Mouse (Mus musculus) kidney, embryonic 15.5 days (tissue): ENCODE results near the gene Mchr1. TPM values are rescaled to one million over a fixed set of nuclear protein-coding genes. Genes with fewer than 3 reads are reported as not detected.

ENCODE experiments used
- ATAC-seq: fragments of 200-750 bp; cut with Nextera tagmentation; replicated peaks from 2 replicates; pipeline ENCODE4 v1.8.0; 2017; ENCODE audit warnings: moderate TSS enrichment; ENCODE audit not compliant: low FRiP score
- H3K27ac ChIP-seq: fragments of 300-500 bp; sonication (generic); 2 replicates; pipeline ENCODE4 v1.5.1; 2015; ENCODE audit warnings: mild to moderate bottlenecking, inconsistent platforms
- H3K27me3 ChIP-seq: fragments of 300-500 bp; sonication (generic); 2 replicates; pipeline ENCODE4 v1.6.1; 2015; ENCODE audit warnings: inconsistent platforms
- H3K36me3 ChIP-seq: fragments of 300-500 bp; sonication (generic); 2 replicates; pipeline ENCODE4 v1.6.1; 2015; ENCODE audit warnings: inconsistent platforms
- H3K4me1 ChIP-seq: fragments of 300-500 bp; sonication (generic); 2 replicates; pipeline ENCODE4 v1.6.1; 2015; ENCODE audit warnings: inconsistent platforms
- H3K4me2 ChIP-seq: fragments of 300-500 bp; sonication (generic); 2 replicates; pipeline ENCODE4 v1.6.1; 2015; ENCODE audit warnings: moderate library complexity, mild to moderate bottlenecking, inconsistent platforms
- H3K4me3 ChIP-seq: fragments of 300-500 bp; sonication (generic); replicated peaks from 2 replicates; pipeline ENCODE4 v1.5.1; 2015; ENCODE audit warnings: mild to moderate bottlenecking, inconsistent platforms
- H3K9ac ChIP-seq: fragments of 300-500 bp; sonication (generic); 2 replicates; pipeline ENCODE4 v1.6.1; 2015; ENCODE audit warnings: mild to moderate bottlenecking, inconsistent platforms
- H3K9me3 ChIP-seq: fragments of 300-500 bp; sonication (generic); replicated peaks from 2 replicates; pipeline ENCODE4 v1.6.1; 2016; ENCODE audit warnings: inconsistent platforms
- WGBS: fragments of 180-500 bp; shearing (Covaris S2); methylation state at CpG from one replicate; pipeline ENCODE4 v1.1.7; 2015; ENCODE audit warnings: mixed read lengths; 5-methylcytosine and 5-hydroxymethylcytosine counted together
- polyA plus RNA-seq: library from polyadenylated mRNA; unstranded; fragments of >200 nt; fragmentation: Nextera tagmentation; extraction: Ambion mirVana; gene quantifications from 2 replicates; pipeline ENCODE4 v1.2.1, GENCODE M21; 2015

The Mchr1 gene
- polyA plus RNA-seq, result 1.1 and 1.2 TPM in 2 replicates

DNA sequence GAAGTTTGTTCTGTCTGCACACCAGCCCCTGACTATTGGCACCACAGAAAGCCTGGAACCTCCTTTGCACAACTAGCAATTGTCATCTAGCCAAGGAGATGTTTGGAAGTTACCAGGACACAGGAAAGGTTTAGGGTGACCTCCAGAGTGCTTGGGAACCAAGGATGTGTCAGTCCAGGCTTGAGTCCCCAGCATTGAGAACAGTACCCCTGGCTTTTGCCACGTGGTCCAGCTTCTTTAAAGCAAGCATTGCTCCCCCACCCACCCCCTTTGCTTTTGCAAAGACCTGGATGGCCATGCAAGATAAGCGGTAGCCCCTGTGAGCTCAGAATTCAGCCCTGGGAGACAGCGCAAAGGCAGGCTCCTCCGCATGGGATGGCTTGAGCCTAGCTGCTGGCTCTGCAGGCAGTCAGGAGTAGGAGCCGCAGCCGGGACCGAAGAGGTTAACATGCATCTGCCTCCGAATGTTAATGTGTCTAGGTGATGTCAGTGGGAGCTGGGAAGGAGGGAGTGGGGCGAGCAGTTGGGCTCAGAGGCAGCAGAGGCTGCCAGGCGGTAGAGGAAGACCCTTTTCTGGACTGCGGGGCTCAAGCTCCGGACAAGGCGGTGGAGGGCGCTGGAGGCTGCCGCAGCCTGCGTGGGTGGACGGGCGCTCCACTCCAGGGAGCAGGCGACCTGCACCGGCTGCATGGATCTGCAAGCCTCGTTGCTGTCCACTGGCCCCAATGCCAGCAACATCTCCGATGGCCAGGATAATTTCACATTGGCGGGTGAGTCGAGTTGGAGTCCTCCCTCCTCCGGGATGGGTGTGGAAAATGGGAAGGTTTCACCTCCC lies at the start of gene Mchr1:
TSS of gene Mchr1 (plus strand) at position 414 of the 835 bp plus-strand sequence.
- Histone ChIP-seq H3K36me3 (no peaks in the 10 kb centered on the region), H3K4me1 (peaks cover 18% of the 10 kb centered on the region), H3K27me3 (peaks cover 31% of the 10 kb centered on the region), H3K9ac (peak within 1 kb of the TSS; percentile 47), H3K4me2 (peak within 1 kb of the TSS; percentile 85), H3K4me3 (peak within 1 kb of the TSS; percentile 47), H3K9me3 (no peaks in the 10 kb centered on the region), H3K27ac (no peak within 1 kb of the TSS)
- peak; percentile 86 for ATAC-seq
- WGBS, result 1% methylated on average over 25 of the region's 25 CpGs

DNA sequence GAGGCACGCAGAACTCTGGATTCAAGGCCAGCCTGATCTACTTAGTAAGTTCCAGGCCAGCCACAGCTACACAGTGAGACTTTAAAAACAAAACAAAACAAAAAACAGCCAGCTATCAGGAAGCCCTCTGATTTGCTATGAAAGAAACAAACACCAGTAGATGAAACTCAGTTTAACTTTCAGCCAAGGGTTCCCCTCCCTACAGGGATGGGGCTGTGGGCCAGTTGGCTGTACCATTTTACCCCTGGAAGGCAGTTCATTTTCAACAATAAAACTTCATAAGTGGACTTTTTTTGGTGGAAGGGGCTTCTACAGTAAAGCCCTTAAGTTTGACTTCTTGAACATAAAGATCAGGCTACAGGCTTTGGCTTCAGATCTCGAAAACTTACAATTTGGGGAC lies 46.2 kb upstream of the Mchr1 start:
- H3K4me3 ChIP-seq, result peak overlapping the region; percentile 96
- peaks cover 3% of the 10 kb centered on the region; the same call in 1 of the 2 replicates for H3K36me3 ChIP-seq
- ATAC-seq, result no peak
- 0 out of 2 replicates have a peak overlapping the region, but pooled peaks have one; percentile 1 for H3K27ac ChIP-seq
- no peaks in the 10 kb centered on the region for H3K9me3 ChIP-seq
- no peaks in the 10 kb centered on the region for H3K27me3 ChIP-seq
- 88% methylated on average over 2 of the region's 2 CpGs for WGBS
- peaks cover 38% of the 10 kb centered on the region for H3K4me1 ChIP-seq
- no peak overlapping the region for H3K9ac ChIP-seq
- H3K4me2 ChIP-seq, result peak overlapping the region; percentile 90

DNA sequence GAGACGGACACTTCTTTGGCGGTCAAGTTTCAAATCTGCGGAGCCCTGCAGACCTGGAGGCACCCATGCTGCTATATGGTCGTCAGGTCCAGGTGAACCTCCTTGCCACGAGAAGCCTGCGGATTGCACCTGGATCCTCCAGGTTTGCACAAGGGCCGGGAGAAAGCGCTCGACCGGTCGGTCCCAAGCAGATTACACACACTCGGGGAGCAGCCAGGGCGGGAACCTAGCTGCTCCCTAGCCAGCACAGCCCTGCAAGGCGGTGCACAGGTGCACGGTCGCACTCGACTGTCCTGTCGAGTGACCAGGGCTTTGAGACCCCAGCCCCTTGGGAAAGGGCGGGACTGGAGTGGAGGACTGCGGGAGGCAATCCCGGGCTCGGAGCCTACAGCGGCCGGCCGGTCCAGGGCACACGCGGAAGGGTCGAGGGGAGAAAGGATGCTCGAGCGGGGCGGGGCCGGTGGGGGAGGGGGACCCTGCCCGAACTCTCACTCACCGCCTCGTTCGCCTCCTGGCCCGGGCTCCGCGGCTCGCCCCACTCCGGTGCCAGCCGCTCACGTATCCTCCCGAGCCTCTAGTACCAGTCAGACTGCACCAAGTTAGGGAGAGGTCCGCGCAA lies 45.2 kb upstream of the Mchr1 start:
- under 1% methylated on average over 36 of the region's 46 CpGs for WGBS
- peak; percentile 57 for ATAC-seq
- H3K36me3 ChIP-seq, result peaks cover 3% of the 10 kb centered on the region; the same call in 1 of the 2 replicates

DNA sequence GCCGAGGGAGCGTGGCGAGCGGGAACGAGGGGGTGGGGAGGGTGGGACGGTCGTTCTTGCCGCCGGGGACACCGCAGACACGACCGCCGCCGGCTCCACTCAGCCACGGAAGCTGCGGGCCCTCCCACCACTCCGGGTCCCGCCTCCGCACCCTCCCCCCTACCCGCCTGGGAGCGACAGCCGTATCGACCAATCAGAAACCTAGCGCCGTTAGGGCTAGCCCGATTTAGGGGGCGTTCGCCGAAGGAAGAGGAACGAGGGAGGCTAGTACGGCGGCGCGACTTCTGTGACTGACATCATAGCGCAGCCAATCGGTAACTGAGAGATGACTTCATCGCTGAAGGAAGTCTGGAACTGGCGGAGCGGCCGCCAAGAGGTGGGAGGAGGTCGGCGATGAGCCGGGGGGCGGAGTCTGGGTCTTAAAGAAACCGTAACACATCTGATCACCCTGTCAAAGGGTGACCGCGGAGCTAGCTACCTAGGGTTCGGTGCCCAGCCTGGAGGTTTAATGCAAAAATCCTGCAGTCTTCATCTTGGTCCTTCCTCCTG lies 44.6 kb upstream of the Mchr1 start, which contains the start of gene Mrtfa:
TSS of gene Mrtfa (minus strand) at position 128 of the 549 bp plus-strand sequence.
- under 1% methylated on average over 48 of the region's 48 CpGs for WGBS
- peaks cover 3% of the 10 kb centered on the region; the same call in 1 of the 2 replicates for H3K36me3 ChIP-seq

More for the DNA sequence above, 45.2 kb upstream of the Mchr1 start:
- Histone ChIP-seq H3K9me3 (no peaks in the 10 kb centered on the region), H3K27me3 (no peaks in the 10 kb centered on the region), H3K9ac (peak overlapping the region; percentile 89), H3K27ac (peak overlapping the region; percentile 78), H3K4me2 (peak overlapping the region; percentile 90), H3K4me1 (peaks cover 35% of the 10 kb centered on the region), H3K4me3 (peak overlapping the region; percentile 96)

DNA sequence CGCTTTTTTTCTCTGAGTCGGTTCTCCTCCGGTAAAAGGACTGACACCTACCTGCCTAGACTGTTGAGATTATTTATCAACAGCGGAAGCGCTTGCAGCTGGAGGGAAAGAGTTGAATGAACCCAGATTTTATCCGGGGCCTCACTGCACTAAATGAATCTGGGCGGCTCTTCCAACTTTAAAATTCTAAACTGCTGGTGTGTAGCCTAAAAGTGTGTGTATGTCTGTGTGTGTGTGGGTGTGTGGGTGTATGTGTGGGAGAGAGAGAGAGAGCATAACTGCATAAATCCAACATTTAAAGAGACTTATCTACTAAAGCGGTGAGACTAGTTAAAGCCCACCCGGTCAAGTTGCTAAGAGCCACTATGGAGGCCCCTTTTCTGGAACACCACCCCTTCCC lies 44.0 kb upstream of the Mchr1 start:
- WGBS, result 21% methylated on average over 9 of the region's 9 CpGs
- Histone ChIP-seq H3K9me3 (no peaks in the 10 kb centered on the region), H3K27ac (peak overlapping the region; percentile 67), H3K27me3 (no peaks in the 10 kb centered on the region), H3K4me2 (peak overlapping the region; percentile 63), H3K4me1 (peaks cover 32% of the 10 kb centered on the region), H3K4me3 (peak overlapping the region; percentile 96), H3K36me3 (peaks cover 3% of the 10 kb centered on the region; the same call in 1 of the 2 replicates), H3K9ac (peak overlapping the region; percentile 63)
- ATAC-seq, result no peak

More for the DNA sequence above, 44.6 kb upstream of the Mchr1 start, which contains the start of gene Mrtfa:
- H3K27me3 ChIP-seq, result no peaks in the 10 kb centered on the region
- peak within 1 kb of the TSS; percentile 78 for H3K27ac ChIP-seq
- H3K4me1 ChIP-seq, result peaks cover 34% of the 10 kb centered on the region
- H3K4me3 ChIP-seq, result peak within 1 kb of the TSS; percentile 96
- H3K4me2 ChIP-seq, result peak within 1 kb of the TSS; percentile 90
- peak; percentile 99 for ATAC-seq
- no peaks in the 10 kb centered on the region for H3K9me3 ChIP-seq
- H3K9ac ChIP-seq, result peak within 1 kb of the TSS; percentile 89

DNA sequence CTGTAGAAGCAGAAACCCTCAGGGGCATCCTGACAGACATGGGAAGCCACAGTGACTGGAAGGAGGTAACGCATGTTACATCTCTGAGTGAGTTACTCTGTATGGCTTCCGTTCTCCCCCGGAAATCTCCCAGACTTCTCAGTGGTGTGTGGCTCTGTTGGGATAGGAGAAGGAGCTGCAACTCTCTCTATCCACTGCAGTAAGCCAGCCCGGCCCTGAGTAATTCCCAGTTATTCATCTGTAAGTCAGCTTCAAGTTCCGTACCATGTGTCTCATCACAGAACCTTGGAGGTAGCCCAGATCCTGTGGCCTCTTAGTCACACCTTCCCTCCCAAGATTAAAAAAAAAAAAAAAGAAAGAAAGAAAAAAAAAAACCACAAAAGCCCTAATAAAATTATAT lies 43.0 kb upstream of the Mchr1 start:
- no peak overlapping the region for H3K27ac ChIP-seq
- H3K4me2 ChIP-seq, result no peak overlapping the region
- H3K27me3 ChIP-seq, result no peaks in the 10 kb centered on the region
- H3K4me3 ChIP-seq, result no peak overlapping the region
- ATAC-seq, result no peak
- H3K36me3 ChIP-seq, result no peaks in the 10 kb centered on the region
- WGBS, result 73% methylated on average over 5 of the region's 5 CpGs
- no peak overlapping the region for H3K9ac ChIP-seq
- peaks cover 32% of the 10 kb centered on the region for H3K4me1 ChIP-seq
- no peaks in the 10 kb centered on the region for H3K9me3 ChIP-seq

DNA sequence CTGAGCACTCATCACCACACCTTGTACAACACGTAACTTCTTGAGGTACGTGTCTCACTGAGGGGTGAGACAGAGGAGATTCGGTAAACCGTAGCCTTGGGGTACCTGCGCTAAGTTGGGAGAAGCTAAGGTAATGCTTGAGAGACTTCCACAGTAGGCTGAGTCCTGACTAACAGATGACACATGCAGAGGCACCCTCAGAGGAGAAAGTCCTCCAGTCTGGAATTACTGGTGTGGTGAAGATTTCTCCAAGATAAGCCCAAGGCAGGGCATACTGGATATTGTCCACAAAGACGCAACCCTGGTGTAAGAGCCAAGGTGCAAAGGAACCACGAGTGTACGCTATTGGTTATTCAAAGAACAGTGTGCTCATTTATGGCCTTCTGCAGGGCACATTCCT lies 42.4 kb upstream of the Mchr1 start:
- no peak overlapping the region for H3K4me3 ChIP-seq
- no peaks in the 10 kb centered on the region for H3K9me3 ChIP-seq
- no peak overlapping the region for H3K9ac ChIP-seq
- H3K27ac ChIP-seq, result no peak overlapping the region
- ATAC-seq, result no peak
- H3K4me2 ChIP-seq, result no peak overlapping the region
- peaks cover 30% of the 10 kb centered on the region for H3K4me1 ChIP-seq
- H3K27me3 ChIP-seq, result no peaks in the 10 kb centered on the region
- 88% methylated on average over 8 of the region's 8 CpGs for WGBS
- no peaks in the 10 kb centered on the region for H3K36me3 ChIP-seq

DNA sequence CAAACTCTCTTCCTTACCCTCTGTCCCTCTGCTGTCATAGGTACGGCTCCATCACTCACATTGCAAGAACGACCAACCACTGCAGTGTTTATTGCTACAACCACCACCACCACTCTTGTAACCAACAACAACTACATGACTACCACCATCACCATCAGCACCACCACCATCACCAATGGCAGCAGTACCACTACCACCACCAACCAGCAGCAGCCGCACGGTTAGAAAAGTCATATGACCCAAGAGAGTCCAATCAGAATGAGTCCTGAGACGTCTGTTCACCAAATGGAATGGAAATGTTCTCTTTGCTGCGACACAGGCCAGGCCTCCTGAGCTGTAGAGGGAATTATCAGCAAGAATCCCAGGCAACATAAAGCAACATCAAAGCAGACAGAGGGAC lies 40.5 kb upstream of the Mchr1 start:
- ATAC-seq, result no peak
- H3K36me3 ChIP-seq, result no peaks in the 10 kb centered on the region
- H3K4me3 ChIP-seq, result no peak overlapping the region
- 88% methylated on average over 6 of the region's 6 CpGs for WGBS
- no peaks in the 10 kb centered on the region for H3K27me3 ChIP-seq
- H3K4me2 ChIP-seq, result no peak overlapping the region
- peaks cover 13% of the 10 kb centered on the region for H3K4me1 ChIP-seq
- no peak overlapping the region for H3K27ac ChIP-seq
- peaks cover 3% of the 10 kb centered on the region; the same call in 1 of the 2 replicates for H3K9me3 ChIP-seq
- H3K9ac ChIP-seq, result no peak overlapping the region

DNA sequence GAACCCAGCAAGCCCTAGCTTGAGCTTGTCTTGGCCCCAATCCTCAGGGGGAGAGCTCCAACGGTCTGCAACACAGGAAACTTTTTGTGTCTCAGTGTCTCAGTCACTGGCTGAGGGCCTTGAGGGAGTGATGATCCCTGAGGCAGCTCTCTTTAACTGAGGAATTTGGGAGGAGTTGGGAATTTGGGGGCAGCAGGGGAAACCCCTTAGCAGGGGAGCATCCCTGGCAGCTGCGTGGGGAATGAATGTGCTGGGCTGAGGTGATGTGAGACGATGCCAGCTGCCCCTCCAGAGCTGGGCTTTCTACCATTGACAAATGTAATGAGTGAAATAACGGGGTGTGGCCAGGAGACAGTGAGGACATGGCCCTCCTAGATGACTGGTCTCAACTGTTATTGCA lies 39.9 kb upstream of the Mchr1 start:
- H3K4me2 ChIP-seq, result no peak overlapping the region
- no peak overlapping the region for H3K4me3 ChIP-seq
- WGBS, result 61% methylated on average over 4 of the region's 4 CpGs
- H3K27me3 ChIP-seq, result no peaks in the 10 kb centered on the region
- H3K4me1 ChIP-seq, result peaks cover 11% of the 10 kb centered on the region
- H3K9ac ChIP-seq, result no peak overlapping the region
- H3K9me3 ChIP-seq, result peaks cover 3% of the 10 kb centered on the region; the same call in 1 of the 2 replicates
- H3K36me3 ChIP-seq, result no peaks in the 10 kb centered on the region
- no peak overlapping the region for H3K27ac ChIP-seq
- ATAC-seq, result no peak

DNA sequence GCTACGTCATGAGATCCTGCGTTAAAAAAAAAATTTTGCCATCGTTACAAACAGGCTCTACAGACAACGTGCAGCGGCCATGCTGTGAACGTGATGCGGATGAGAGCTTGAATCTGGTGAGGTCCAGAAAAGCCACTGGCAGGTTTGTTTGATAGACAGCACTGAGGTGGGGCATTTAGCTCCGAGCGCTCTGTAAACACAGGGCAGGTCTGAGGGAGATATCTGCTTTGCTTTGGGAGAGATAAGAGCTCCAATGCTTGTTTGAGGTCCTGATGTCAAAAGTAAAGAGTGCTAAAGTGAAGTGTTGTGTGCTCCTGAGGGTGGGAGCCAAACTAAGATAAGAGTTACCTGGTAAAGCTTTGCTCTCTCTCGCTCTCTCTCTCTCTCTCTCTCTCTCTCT lies 38.1 kb upstream of the Mchr1 start:
- no peak for ATAC-seq
- H3K27ac ChIP-seq, result no peak overlapping the region
- no peak overlapping the region for H3K9ac ChIP-seq
- no peaks in the 10 kb centered on the region for H3K27me3 ChIP-seq
- 90% methylated on average over 10 of the region's 10 CpGs for WGBS
- peaks cover 3% of the 10 kb centered on the region; the same call in 1 of the 2 replicates for H3K9me3 ChIP-seq
- H3K4me3 ChIP-seq, result no peak overlapping the region
- no peaks in the 10 kb centered on the region for H3K4me1 ChIP-seq
- H3K4me2 ChIP-seq, result no peak overlapping the region
- H3K36me3 ChIP-seq, result no peaks in the 10 kb centered on the region

DNA sequence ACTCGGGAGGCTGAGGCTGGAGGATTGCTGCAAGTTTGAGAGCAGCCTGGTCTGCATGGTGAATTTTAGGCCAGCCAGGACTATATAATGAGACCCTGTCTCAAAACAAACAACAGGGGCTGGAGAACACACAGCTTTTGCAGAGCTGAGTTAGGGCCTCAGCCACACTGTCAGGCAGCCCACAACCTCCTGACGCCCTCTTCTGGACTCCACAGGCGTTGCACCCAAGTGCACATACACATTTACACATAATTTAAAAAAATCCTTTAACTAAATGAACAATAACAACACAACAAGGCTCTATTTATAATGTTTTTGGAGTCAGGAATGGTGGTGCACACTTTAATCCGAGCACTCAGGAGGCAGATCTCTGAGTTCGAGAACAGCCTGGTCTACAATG lies 36.9 kb upstream of the Mchr1 start:
- no peaks in the 10 kb centered on the region for H3K27me3 ChIP-seq
- no peak overlapping the region for H3K4me2 ChIP-seq
- no peak overlapping the region for H3K4me3 ChIP-seq
- 91% methylated on average over 5 of the region's 5 CpGs for WGBS
- H3K36me3 ChIP-seq, result no peaks in the 10 kb centered on the region
- ATAC-seq, result no peak
- H3K9ac ChIP-seq, result no peak overlapping the region
- no peak overlapping the region for H3K27ac ChIP-seq
- peaks cover 3% of the 10 kb centered on the region; the same call in 1 of the 2 replicates for H3K9me3 ChIP-seq
- H3K4me1 ChIP-seq, result no peaks in the 10 kb centered on the region
